ENCODE assay signal across 8 mouse cellular contexts in genomic region chr2:30794179-30795108, GRCm38 (mm10). TPM values are rescaled to one million over a fixed set of nuclear protein-coding genes. Genes with fewer than 3 reads are reported as not detected.
DNase-seq lines count a peak whose midpoint lies in the region; ATAC-seq and TF ChIP-seq lines count a peak whose summit lies in the region.

No protein-coding gene starts in this region.

- peak overlapping the region; percentile 67 for H3K4me2 ChIP-seq in forebrain, embryonic 12.5 days
- peak overlapping the region; percentile 67 for H3K4me2 ChIP-seq in heart, postnatal 0 days (ENCODE audit: low read depth, low read length)
- H3K4me2 ChIP-seq in liver, embryonic 14.5 days (ENCODE audit: low read depth) = peak overlapping the region; percentile 62
- H3K4me2 ChIP-seq in stomach, embryonic 15.5 days = peak overlapping the region; percentile 74

- peak; percentile 80 for TF ChIP-seq CTCF in E14TG2a.4 (conservative IDR thresholded peaks at IDR 0.05; ENCODE audit: low read length)
- peak; percentile 92 for TF ChIP-seq CTCF in heart, postnatal 0 days (IDR thresholded peaks at IDR 0.05; ENCODE audit: low read depth)
- peak; percentile 81 for TF ChIP-seq CTCF in liver, embryonic 14.5 days (IDR thresholded peaks at IDR 0.05; ENCODE audit: low read depth)

- no peak for TF ChIP-seq EP300 in heart, postnatal 0 days (IDR thresholded peaks at IDR 0.05; ENCODE audit: low read depth)
- TF ChIP-seq EP300 in liver, embryonic 14.5 days (IDR thresholded peaks at IDR 0.05; ENCODE audit: low read depth) = no peak

- H3K4me3 ChIP-seq in E14TG2a.4 (replicated peaks; ENCODE audit: low read length) = peak overlapping the region; percentile 76
- peak overlapping the region; percentile 40 for H3K4me3 ChIP-seq in forebrain, embryonic 12.5 days (replicated peaks)
- peak overlapping the region; percentile 43 for H3K4me3 ChIP-seq in heart, postnatal 0 days (ENCODE audit: low read depth, low read length)
- peak overlapping the region; percentile 33 to 36 for H3K4me3 ChIP-seq in liver, embryonic 14.5 days (ENCODE audit: insufficient read depth in 1 of 2, low read depth in 2 of 2, low read length in 2 of 2)
- H3K4me3 ChIP-seq in stomach, embryonic 15.5 days (replicated peaks) = peak overlapping the region; percentile 44

- WGBS in forebrain, embryonic 12.5 days = 6% methylated on average over 48 of the region's 48 CpGs
- WGBS in heart, postnatal 0 days = 6% methylated on average over 47 of the region's 48 CpGs
- WGBS in liver, embryonic 14.5 days (ENCODE audit: insufficient replicate concordance) = 6% methylated on average over 48 of the region's 48 CpGs
- 4% methylated on average over 48 of the region's 48 CpGs for WGBS in stomach, embryonic 15.5 days

- DNase-seq in c-Kit-positive CD71-positive TER-119-positive erythroid progenitor cells, embryonic 14.5 days (ENCODE audit: low spot score) = peak; percentile 81
- DNase-seq in heart, postnatal 0 days (ENCODE audit: low spot score) = peak; percentile 90
- DNase-seq in kidney, postnatal 36 days = peak; percentile 94 to 96
- DNase-seq in liver, embryonic 14.5 days (ENCODE audit: low read depth in 3 of 3, low spot score in 3 of 3) = peak; percentile 60 to 77 (median 62)
- peak; percentile 99 for DNase-seq in neural tube, embryonic 10.5 days (ENCODE audit: extremely low spot score, low spot score)

- ATAC-seq in forebrain, embryonic 12.5 days (ENCODE audit: low FRiP score) = peak; percentile 76
- peak; percentile 78 for ATAC-seq in heart, postnatal 0 days (ENCODE audit: insufficient read depth, low read depth)
- ATAC-seq in liver, embryonic 14.5 days (ENCODE audit: insufficient read depth) = peak; percentile 77
- peak; percentile 71 for ATAC-seq in stomach, embryonic 15.5 days (ENCODE audit: insufficient read depth, low FRiP score, low read depth)

- H3K27ac ChIP-seq in forebrain, embryonic 12.5 days = peak overlapping the region; percentile 84
- H3K27ac ChIP-seq in heart, postnatal 0 days (ENCODE audit: low read depth) = peak overlapping the region; percentile 57
- no peak overlapping the region for H3K27ac ChIP-seq in liver, embryonic 14.5 days
- H3K27ac ChIP-seq in stomach, embryonic 15.5 days = peak overlapping the region; percentile 78; the same call in 1 of the 2 replicates

- no peaks in the 10 kb centered on the region for H3K9me3 ChIP-seq in E14TG2a.4 (ENCODE audit: low read length)
- no peaks in the 10 kb centered on the region for H3K9me3 ChIP-seq in forebrain, embryonic 12.5 days
- no peaks in the 10 kb centered on the region for H3K9me3 ChIP-seq in heart, postnatal 0 days (replicated peaks; ENCODE audit: control insufficient read depth, low read length)
- H3K9me3 ChIP-seq in liver, embryonic 14.5 days (ENCODE audit: control insufficient read depth, low read length) = no peaks in the 10 kb centered on the region
- no peaks in the 10 kb centered on the region for H3K9me3 ChIP-seq in stomach, embryonic 15.5 days

- no peaks in the 10 kb centered on the region for H3K36me3 ChIP-seq in E14TG2a.4 (ENCODE audit: insufficient read depth, low read length)
- no peaks in the 10 kb centered on the region for H3K36me3 ChIP-seq in forebrain, embryonic 12.5 days (replicated peaks)
- no peaks in the 10 kb centered on the region for H3K36me3 ChIP-seq in heart, postnatal 0 days (replicated peaks; ENCODE audit: control insufficient read depth, insufficient read depth, low read length)
- H3K36me3 ChIP-seq in liver, embryonic 14.5 days (replicated peaks; ENCODE audit: control insufficient read depth, insufficient read depth, low read depth) = no peaks in the 10 kb centered on the region
- H3K36me3 ChIP-seq in stomach, embryonic 15.5 days = no peaks in the 10 kb centered on the region

- peaks cover 77% of the 10 kb centered on the region for H3K4me1 ChIP-seq in E14TG2a.4 (replicated peaks; ENCODE audit: low read depth, low read length)
- peaks cover 32% of the 10 kb centered on the region for H3K4me1 ChIP-seq in forebrain, embryonic 12.5 days
- peaks cover 2% of the 10 kb centered on the region; the same call in 1 of the 2 replicates for H3K4me1 ChIP-seq in heart, postnatal 0 days (ENCODE audit: control insufficient read depth, insufficient read depth)
- peaks cover 3% of the 10 kb centered on the region in 2 experiments; a peak in 2 of 4 replicates for H3K4me1 ChIP-seq in liver, embryonic 14.5 days (replicated peaks; ENCODE audit: control insufficient read depth in 2 of 2, insufficient read depth in 2 of 2, low read length in 1 of 2)
- H3K4me1 ChIP-seq in stomach, embryonic 15.5 days = peaks cover 24% of the 10 kb centered on the region; the same call in 1 of the 2 replicates

- peaks cover 43% of the 10 kb centered on the region for H3K27me3 ChIP-seq in E14TG2a.4 (ENCODE audit: insufficient read depth, low read length)
- peaks cover 5% of the 10 kb centered on the region for H3K27me3 ChIP-seq in forebrain, embryonic 12.5 days
- H3K27me3 ChIP-seq in heart, postnatal 0 days (ENCODE audit: control insufficient read depth, insufficient read depth, low read length) = no peaks in the 10 kb centered on the region
- peaks cover 9% of the 10 kb centered on the region; the same call in 1 of the 2 replicates for H3K27me3 ChIP-seq in liver, embryonic 14.5 days (ENCODE audit: control insufficient read depth, insufficient read depth, low read length)
- H3K27me3 ChIP-seq in stomach, embryonic 15.5 days (replicated peaks) = no peaks in the 10 kb centered on the region

- H3K9ac ChIP-seq in forebrain, embryonic 12.5 days = peak overlapping the region; percentile 61
- 0 out of 2 replicates have a peak overlapping the region, but pooled peaks have one; percentile 26 for H3K9ac ChIP-seq in heart, postnatal 0 days (replicated peaks; ENCODE audit: low read depth, low read length)
- H3K9ac ChIP-seq in liver, embryonic 14.5 days (replicated peaks) = 0 out of 2 replicates have a peak overlapping the region, but pooled peaks have one; percentile 3
- no peak overlapping the region for H3K9ac ChIP-seq in stomach, embryonic 15.5 days

RNA-seq across cellular contexts. Expression of gene 1700001O22Rik, which starts 9.0 kb away (rescaled TPM):
- polyA plus RNA-seq in forebrain, embryonic 12.5 days (2016; fragmentation: Nextera tagmentation; extraction: Ambion mirVana) = 4.2 and 4.5 TPM in 2 replicates
- total RNA-seq in heart, postnatal 0 days (2014; rRNA removed; ENCODE audit: low replicate concordance) = 1.5 and 4.1 TPM in 2 replicates
- 1.9 and 2.0 TPM in 2 replicates for polyA plus RNA-seq in heart, postnatal 0 days (2015; fragmentation: Nextera tagmentation; extraction: Ambion mirVana)
- not detected in 2 replicates for polyA plus RNA-seq in liver, embryonic 14.5 days (2012; rRNA removed)
- not detected in 2 replicates for polyA plus RNA-seq in liver, embryonic 14.5 days (2014; fragmentation: Nextera tagmentation; extraction: Ambion mirVana)
- 2.8 and 2.9 TPM in 2 replicates for polyA plus RNA-seq in stomach, embryonic 15.5 days (2015; fragmentation: Nextera tagmentation; extraction: Ambion mirVana)

RNA-seq across cellular contexts. Expression of gene Ntmt1, which starts 13.2 kb away (rescaled TPM):
- 101 and 104 TPM in 2 replicates for polyA plus RNA-seq in forebrain, embryonic 12.5 days (2016; fragmentation: Nextera tagmentation; extraction: Ambion mirVana)
- 67.2 and 89.9 TPM in 2 replicates for total RNA-seq in heart, postnatal 0 days (2014; rRNA removed; ENCODE audit: low replicate concordance)
- 83.4 and 87.8 TPM in 2 replicates for polyA plus RNA-seq in heart, postnatal 0 days (2015; fragmentation: Nextera tagmentation; extraction: Ambion mirVana)
- 12.0 and 14.5 TPM in 2 replicates for polyA plus RNA-seq in liver, embryonic 14.5 days (2012; rRNA removed)
- polyA plus RNA-seq in liver, embryonic 14.5 days (2014; fragmentation: Nextera tagmentation; extraction: Ambion mirVana) = 23.3 and 25.6 TPM in 2 replicates
- 78.8 and 82.3 TPM in 2 replicates for polyA plus RNA-seq in stomach, embryonic 15.5 days (2015; fragmentation: Nextera tagmentation; extraction: Ambion mirVana)

RNA-seq across cellular contexts. Expression of gene Asb6, which starts 35.7 kb away (rescaled TPM):
- polyA plus RNA-seq in forebrain, embryonic 12.5 days (2016; fragmentation: Nextera tagmentation; extraction: Ambion mirVana) = 36.4 and 39.4 TPM in 2 replicates
- 16.2 and 20.0 TPM in 2 replicates for total RNA-seq in heart, postnatal 0 days (2014; rRNA removed; ENCODE audit: low replicate concordance)
- 12.4 and 13.0 TPM in 2 replicates for polyA plus RNA-seq in heart, postnatal 0 days (2015; fragmentation: Nextera tagmentation; extraction: Ambion mirVana)
- 25.8 and 27.0 TPM in 2 replicates for polyA plus RNA-seq in liver, embryonic 14.5 days (2012; rRNA removed)
- 25.9 and 26.2 TPM in 2 replicates for polyA plus RNA-seq in liver, embryonic 14.5 days (2014; fragmentation: Nextera tagmentation; extraction: Ambion mirVana)
- 29.5 and 30.1 TPM in 2 replicates for polyA plus RNA-seq in stomach, embryonic 15.5 days (2015; fragmentation: Nextera tagmentation; extraction: Ambion mirVana)

RNA-seq across cellular contexts. Expression of gene Prrx2, which starts 40.3 kb away (rescaled TPM):
- polyA plus RNA-seq in forebrain, embryonic 12.5 days (2016; fragmentation: Nextera tagmentation; extraction: Ambion mirVana) = 16.0 and 19.8 TPM in 2 replicates
- total RNA-seq in heart, postnatal 0 days (2014; rRNA removed; ENCODE audit: low replicate concordance) = 8.0 and 24.0 TPM in 2 replicates
- 3.6 and 4.1 TPM in 2 replicates for polyA plus RNA-seq in heart, postnatal 0 days (2015; fragmentation: Nextera tagmentation; extraction: Ambion mirVana)
- 0.34 and 0.49 TPM in 2 replicates for polyA plus RNA-seq in liver, embryonic 14.5 days (2012; rRNA removed)
- 0.09 TPM in 1 of 2 replicates, not detected in the other for polyA plus RNA-seq in liver, embryonic 14.5 days (2014; fragmentation: Nextera tagmentation; extraction: Ambion mirVana)
- 3.8 and 4.3 TPM in 2 replicates for polyA plus RNA-seq in stomach, embryonic 15.5 days (2015; fragmentation: Nextera tagmentation; extraction: Ambion mirVana)
